Comparison of ENCODE assay signal across 11 mouse cellular contexts in genomic region chr16:4884930-4885329, GRCm38 (mm10). TPM values are rescaled to one million over a fixed set of nuclear protein-coding genes. Genes with fewer than 3 reads are reported as not detected.
DNase-seq lines count a peak whose midpoint lies in the region; ATAC-seq and TF ChIP-seq lines count a peak whose summit lies in the region.
"Had no signal": no experiment of that assay in that cellular context is flagged by ENCODE, and none has a peak within 500 bp of the region (broad histone marks: within the 10 kb centered on the region; RNA-seq: fewer than 3 reads in every experiment).

No protein-coding gene starts in this region.

- H3K4me3 ChIP-seq in kidney, embryonic 14.5 days (ENCODE audit: low read length): peak overlapping the region; percentile 90; the same call in 1 of the 2 replicates
- peak overlapping the region; percentile 85; the same call in 1 of the 2 replicates for H3K4me3 ChIP-seq in embryonic facial prominence, embryonic 14.5 days (ENCODE audit: low read depth, low read length)
- H3K4me3 ChIP-seq in hindbrain, postnatal 0 days (ENCODE audit: low read length): no peak overlapping the region
- no peak overlapping the region for H3K4me3 ChIP-seq in midbrain, embryonic 12.5 days

- H3K9ac ChIP-seq in kidney, embryonic 14.5 days (ENCODE audit: low read depth, low read length): 0 out of 2 replicates have a peak overlapping the region, but pooled peaks have one; percentile 90
- H3K9ac ChIP-seq in embryonic facial prominence, embryonic 14.5 days (ENCODE audit: low read depth, low read length): no peak overlapping the region
- H3K9ac ChIP-seq in hindbrain, postnatal 0 days (replicated peaks; ENCODE audit: low read length): no peak overlapping the region
- H3K9ac ChIP-seq in midbrain, embryonic 12.5 days (replicated peaks): no peak overlapping the region

- ATAC-seq in kidney, embryonic 14.5 days (ENCODE audit: low FRiP score, low TSS enrichment): no peak
- ATAC-seq in embryonic facial prominence, embryonic 14.5 days (ENCODE audit: low read depth): no peak
- ATAC-seq in hindbrain, postnatal 0 days: no peak
- ATAC-seq in midbrain, embryonic 12.5 days (ENCODE audit: low FRiP score, low read depth): no peak

- 95% methylated on average over 10 of the region's 10 CpGs for WGBS in kidney, embryonic 14.5 days
- WGBS in embryonic facial prominence, embryonic 14.5 days: 92% methylated on average over 10 of the region's 10 CpGs
- WGBS in hindbrain, postnatal 0 days: 93% methylated on average over 10 of the region's 10 CpGs
- WGBS in midbrain, embryonic 12.5 days: 91% methylated on average over 10 of the region's 10 CpGs

- no peak overlapping the region for H3K27ac ChIP-seq in kidney, embryonic 14.5 days (ENCODE audit: low read depth, low read length)
- no peak overlapping the region for H3K27ac ChIP-seq in embryonic facial prominence, embryonic 14.5 days (replicated peaks; ENCODE audit: low read depth, low read length)
- H3K27ac ChIP-seq in hindbrain, postnatal 0 days: peak overlapping the region; percentile 93; the same call in 1 of the 2 replicates
- peak overlapping the region; percentile 86 for H3K27ac ChIP-seq in midbrain, embryonic 12.5 days (replicated peaks)

- intact Hi-C loops in gastrocnemius, postnatal 14 days (cut with DNase I; ENCODE audit: low total_unique reads): no loop called here

- H3K27me3 ChIP-seq in kidney, embryonic 14.5 days (ENCODE audit: control insufficient read depth, insufficient read depth, low read length): no peaks in the 10 kb centered on the region
- no peaks in the 10 kb centered on the region for H3K27me3 ChIP-seq in embryonic facial prominence, embryonic 14.5 days (replicated peaks; ENCODE audit: control insufficient read depth, insufficient read depth, low read length)
- H3K27me3 ChIP-seq in hindbrain, postnatal 0 days (ENCODE audit: insufficient read depth, low read length): no peaks in the 10 kb centered on the region
- no peaks in the 10 kb centered on the region for H3K27me3 ChIP-seq in midbrain, embryonic 12.5 days

- peak overlapping the region; percentile 62; the same call in 1 of the 2 replicates for H3K4me2 ChIP-seq in kidney, embryonic 14.5 days (replicated peaks; ENCODE audit: low read depth, low read length)
- H3K4me2 ChIP-seq in embryonic facial prominence, embryonic 14.5 days (ENCODE audit: low read depth, low read length): peak overlapping the region; percentile 69; the same call in 1 of the 2 replicates
- H3K4me2 ChIP-seq in hindbrain, postnatal 0 days (ENCODE audit: low read depth, low read length): no peak overlapping the region
- H3K4me2 ChIP-seq in midbrain, embryonic 12.5 days (replicated peaks): peak overlapping the region; percentile 82; the same call in 1 of the 2 replicates

- peaks cover 13% of the 10 kb centered on the region for H3K4me1 ChIP-seq in kidney, embryonic 14.5 days (ENCODE audit: control insufficient read depth, insufficient read depth, low read length)
- H3K4me1 ChIP-seq in embryonic facial prominence, embryonic 14.5 days (ENCODE audit: control insufficient read depth, insufficient read depth, low read length): peaks cover 20% of the 10 kb centered on the region
- peaks cover 14% of the 10 kb centered on the region for H3K4me1 ChIP-seq in hindbrain, postnatal 0 days (ENCODE audit: insufficient read depth, low read length)
- peaks cover 34% of the 10 kb centered on the region for H3K4me1 ChIP-seq in midbrain, embryonic 12.5 days

- H3K36me3 ChIP-seq in kidney, embryonic 14.5 days (ENCODE audit: control insufficient read depth, insufficient read depth, low read length): no peaks in the 10 kb centered on the region
- no peaks in the 10 kb centered on the region for H3K36me3 ChIP-seq in embryonic facial prominence, embryonic 14.5 days (ENCODE audit: control insufficient read depth, insufficient read depth, low read length)
- no peaks in the 10 kb centered on the region for H3K36me3 ChIP-seq in hindbrain, postnatal 0 days (ENCODE audit: insufficient read depth, low read length)
- no peaks in the 10 kb centered on the region for H3K36me3 ChIP-seq in midbrain, embryonic 12.5 days

- H3K9me3 ChIP-seq in kidney, embryonic 14.5 days (ENCODE audit: control insufficient read depth, low read length): no peaks in the 10 kb centered on the region
- no peaks in the 10 kb centered on the region for H3K9me3 ChIP-seq in embryonic facial prominence, embryonic 14.5 days (ENCODE audit: control insufficient read depth, low read length)
- H3K9me3 ChIP-seq in hindbrain, postnatal 0 days (ENCODE audit: low read length): no peaks in the 10 kb centered on the region
- no peaks in the 10 kb centered on the region for H3K9me3 ChIP-seq in midbrain, embryonic 12.5 days

- no peak for DNase-seq in kidney, adult 8-10 months
- DNase-seq in embryonic facial prominence, embryonic 14.5 days (ENCODE audit: low spot score): no peak
- no peak for DNase-seq in hindbrain, postnatal 0 days (ENCODE audit: low spot score)
- DNase-seq in thymus, adult 18-20 months: no peak
- DNase-seq in adrenal gland, postnatal 10 days: no peak
- DNase-seq in gastrocnemius, postnatal 14 days: no peak
- DNase-seq: cerebellum, postnatal 14 days; heart, adult 2 months had no signal

- TF ChIP-seq CTCF in hindbrain, postnatal 0 days (IDR thresholded peaks at IDR 0.05; ENCODE audit: low read depth): no peak

RNA-seq across cellular contexts. Expression of gene Mgrn1, which starts 1.1 kb away (rescaled TPM):
- 54.0 and 89.2 TPM in 2 replicates for polyA plus RNA-seq in kidney, embryonic 14.5 days (2014; fragmentation: Nextera tagmentation; extraction: Ambion mirVana)
- polyA plus RNA-seq in embryonic facial prominence, embryonic 14.5 days (2014; fragmentation: Nextera tagmentation; extraction: Ambion mirVana): 76.2 and 87.8 TPM in 2 replicates
- total RNA-seq in hindbrain, postnatal 0 days (2014; rRNA removed): 217 and 235 TPM in 2 replicates
- polyA plus RNA-seq in hindbrain, postnatal 0 days (2015; fragmentation: Nextera tagmentation; extraction: Ambion mirVana): 123 and 126 TPM in 2 replicates
- 83.2 and 88.5 TPM in 2 replicates for polyA plus RNA-seq in midbrain, embryonic 12.5 days (2016; fragmentation: Nextera tagmentation; extraction: Ambion mirVana)
- total RNA-seq in adrenal gland, postnatal 10 days (2021): 100 to 1,000 TPM in 1 of 2 experiments, 10 to 100 TPM in 1; 88.0 to 106 TPM
- total RNA-seq in gastrocnemius, postnatal 14 days (2021): 10 to 100 TPM; 46.7 to 51.9 TPM

RNA-seq across cellular contexts. Expression of gene Ubald1, which starts 4.8 kb away (rescaled TPM):
- 37.2 and 39.7 TPM in 2 replicates for polyA plus RNA-seq in kidney, embryonic 14.5 days (2014; fragmentation: Nextera tagmentation; extraction: Ambion mirVana)
- 36.3 and 39.0 TPM in 2 replicates for polyA plus RNA-seq in embryonic facial prominence, embryonic 14.5 days (2014; fragmentation: Nextera tagmentation; extraction: Ambion mirVana)
- total RNA-seq in hindbrain, postnatal 0 days (2014; rRNA removed): 37.6 and 38.8 TPM in 2 replicates
- polyA plus RNA-seq in hindbrain, postnatal 0 days (2015; fragmentation: Nextera tagmentation; extraction: Ambion mirVana): 66.3 and 66.6 TPM in 2 replicates
- 31.7 and 31.9 TPM in 2 replicates for polyA plus RNA-seq in midbrain, embryonic 12.5 days (2016; fragmentation: Nextera tagmentation; extraction: Ambion mirVana)
- total RNA-seq in adrenal gland, postnatal 10 days (2021): 10 to 100 TPM; 29.2 to 31.3 TPM
- total RNA-seq in gastrocnemius, postnatal 14 days (2021): 10 to 100 TPM; 25.2 to 26.1 TPM

RNA-seq across cellular contexts. Expression of gene 4930562C15Rik, which starts 49.7 kb away (rescaled TPM):
- polyA plus RNA-seq in kidney, embryonic 14.5 days (2014; fragmentation: Nextera tagmentation; extraction: Ambion mirVana): 0.89 TPM in 1 of 2 replicates, not detected in the other
- polyA plus RNA-seq in embryonic facial prominence, embryonic 14.5 days (2014; fragmentation: Nextera tagmentation; extraction: Ambion mirVana): 0.33 and 0.39 TPM in 2 replicates
- 0.47 TPM in 1 of 2 replicates, not detected in the other for total RNA-seq in hindbrain, postnatal 0 days (2014; rRNA removed)
- 0.29 and 0.31 TPM in 2 replicates for polyA plus RNA-seq in hindbrain, postnatal 0 days (2015; fragmentation: Nextera tagmentation; extraction: Ambion mirVana)
- polyA plus RNA-seq in midbrain, embryonic 12.5 days (2016; fragmentation: Nextera tagmentation; extraction: Ambion mirVana): 0.69 and 0.75 TPM in 2 replicates
- not detected for total RNA-seq in adrenal gland, postnatal 10 days (2021)
- not detected for total RNA-seq in gastrocnemius, postnatal 14 days (2021)
- total RNA-seq: heart, adult 2 months; left cerebral cortex, postnatal 14 days had no signal

RNA-seq across cellular contexts. Expression of gene Nudt16l1, which starts 53.6 kb away (rescaled TPM):
- polyA plus RNA-seq in kidney, embryonic 14.5 days (2014; fragmentation: Nextera tagmentation; extraction: Ambion mirVana): 153 and 160 TPM in 2 replicates
- 143 and 162 TPM in 2 replicates for polyA plus RNA-seq in embryonic facial prominence, embryonic 14.5 days (2014; fragmentation: Nextera tagmentation; extraction: Ambion mirVana)
- total RNA-seq in hindbrain, postnatal 0 days (2014; rRNA removed): 29.8 and 43.0 TPM in 2 replicates
- 119 and 121 TPM in 2 replicates for polyA plus RNA-seq in hindbrain, postnatal 0 days (2015; fragmentation: Nextera tagmentation; extraction: Ambion mirVana)
- polyA plus RNA-seq in midbrain, embryonic 12.5 days (2016; fragmentation: Nextera tagmentation; extraction: Ambion mirVana): 117 and 124 TPM in 2 replicates
- total RNA-seq in adrenal gland, postnatal 10 days (2021): 10 to 100 TPM; 63.3 to 79.9 TPM
- 10 to 100 TPM; 23.3 to 23.8 TPM for total RNA-seq in gastrocnemius, postnatal 14 days (2021)

Comparison
In these comparisons a context has a peak if more than half of its experiments do, and no peak if none do; other contexts are left out.
1. H3K27ac ChIP-seq: peak in hindbrain, postnatal 0 days (single experiment) and midbrain, embryonic 12.5 days (single experiment); none in kidney, embryonic 14.5 days (single experiment) and embryonic facial prominence, embryonic 14.5 days (single experiment).
2. H3K4me3 ChIP-seq: peak in kidney, embryonic 14.5 days (single experiment) and embryonic facial prominence, embryonic 14.5 days (single experiment); none in hindbrain, postnatal 0 days (single experiment) and midbrain, embryonic 12.5 days (single experiment).